In the genomic region with DNA sequence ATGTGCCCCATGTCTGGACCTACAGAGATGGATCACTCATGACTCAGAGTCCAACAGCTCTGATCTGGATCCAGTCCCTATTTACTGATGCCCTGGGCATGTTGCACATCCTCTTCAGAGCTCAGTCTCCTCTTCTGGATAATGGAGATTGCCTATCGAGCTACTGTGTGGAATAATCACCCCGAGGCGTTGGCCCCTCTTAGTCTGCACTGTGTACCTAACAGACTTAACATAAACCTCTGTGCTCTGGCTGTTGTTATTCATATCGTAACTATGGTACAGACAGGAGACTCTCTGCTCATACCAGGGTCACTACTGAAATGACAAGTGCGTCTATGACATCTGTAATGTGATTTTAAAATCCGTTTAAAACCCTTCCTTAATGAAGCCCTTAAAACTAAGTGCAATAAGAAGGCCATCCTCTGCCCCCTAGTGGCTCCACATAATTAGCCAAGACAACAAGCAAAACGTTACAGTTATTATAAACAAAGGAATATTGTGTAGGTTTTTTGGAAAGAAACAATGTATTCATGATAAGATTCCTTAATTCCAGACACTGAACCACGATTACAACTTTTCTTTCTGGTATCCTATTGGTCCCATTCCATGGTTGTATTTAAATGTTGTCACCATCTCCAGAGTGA, we compare ENCODE assay signal across 8 mouse cellular contexts. TPM values are rescaled to one million over a fixed set of nuclear protein-coding genes. Genes with fewer than 3 reads are reported as not detected.
A peak's percentile ranks its signal among the peaks of the same experiment; 100 is the strongest.
DNase-seq lines count a peak whose midpoint lies in the region; ATAC-seq and TF ChIP-seq lines count a peak whose summit lies in the region.

No protein-coding gene starts in this region.

- no peak overlapping the region for H3K4me2 ChIP-seq in forebrain, postnatal 0 days (ENCODE audit: low read depth)
- 0 out of 2 replicates have a peak overlapping the region, but pooled peaks have one; percentile 16 for H3K4me2 ChIP-seq in neural tube, embryonic 12.5 days (replicated peaks)

- H3K27ac ChIP-seq in cerebellum, adult 2 months (ENCODE audit: insufficient read depth, low read length): no peak overlapping the region
- no peak overlapping the region for H3K27ac ChIP-seq in forebrain, postnatal 0 days (ENCODE audit: low read depth, low read length)
- no peak overlapping the region for H3K27ac ChIP-seq in left cerebral cortex, adult 2 months
- no peak overlapping the region for H3K27ac ChIP-seq in neural tube, embryonic 12.5 days
- no peak overlapping the region for H3K27ac ChIP-seq in heart, embryonic 10.5 days

- H3K4me1 ChIP-seq in cerebellum, adult 2 months (ENCODE audit: control insufficient read depth, insufficient read depth, low read length): no peaks in the 10 kb centered on the region; the same call in 1 of the 2 replicates
- no peaks in the 10 kb centered on the region; the same call in 1 of the 2 replicates for H3K4me1 ChIP-seq in forebrain, postnatal 0 days (ENCODE audit: insufficient read depth)
- peaks cover 4% of the 10 kb centered on the region; the same call in 1 of the 2 replicates for H3K4me1 ChIP-seq in neural tube, embryonic 12.5 days
- no peaks in the 10 kb centered on the region for H3K4me1 ChIP-seq in heart, embryonic 10.5 days

- intact Hi-C loops in left cerebral cortex, adult 2 months (cut with DNase I): loop anchor here (1.0 to 5.0 kb wide), 4 partner anchors 84 to 196 kb away; no protein-coding TSS in a partner anchor

- TF ChIP-seq POLR2A in cerebellum, adult 2 months (IDR thresholded peaks at IDR 0.05; ENCODE audit: borderline replicate concordance, insufficient read depth, low read length): no peak

- no peaks in the 10 kb centered on the region for H3K36me3 ChIP-seq in forebrain, postnatal 0 days (ENCODE audit: insufficient read depth)
- no peaks in the 10 kb centered on the region for H3K36me3 ChIP-seq in neural tube, embryonic 12.5 days
- H3K36me3 ChIP-seq in heart, embryonic 10.5 days: no peaks in the 10 kb centered on the region

- ATAC-seq in forebrain, postnatal 0 days: peak; percentile 54
- no peak for ATAC-seq in neural tube, embryonic 12.5 days (ENCODE audit: low FRiP score, low read depth)

- WGBS in cerebellum, adult 2 months: 23% methylated on average over 8 of the region's 8 CpGs
- WGBS in forebrain, postnatal 0 days: 21% methylated on average over 8 of the region's 8 CpGs
- WGBS in neural tube, embryonic 12.5 days: 35% methylated on average over 8 of the region's 8 CpGs
- WGBS in heart, embryonic 10.5 days: 39% methylated on average over 8 of the region's 8 CpGs

- H3K9me3 ChIP-seq in forebrain, postnatal 0 days (ENCODE audit: low read length): no peaks in the 10 kb centered on the region
- H3K9me3 ChIP-seq in neural tube, embryonic 12.5 days: no peaks in the 10 kb centered on the region
- no peaks in the 10 kb centered on the region for H3K9me3 ChIP-seq in heart, embryonic 10.5 days

- H3K9ac ChIP-seq in forebrain, postnatal 0 days: no peak overlapping the region
- no peak overlapping the region for H3K9ac ChIP-seq in neural tube, embryonic 12.5 days

- H3K27me3 ChIP-seq in cerebellum, adult 2 months (ENCODE audit: control insufficient read depth, insufficient read depth, low read length): no peaks in the 10 kb centered on the region
- H3K27me3 ChIP-seq in forebrain, postnatal 0 days (ENCODE audit: insufficient read depth, low read length): no peaks in the 10 kb centered on the region
- no peaks in the 10 kb centered on the region for H3K27me3 ChIP-seq in neural tube, embryonic 12.5 days (replicated peaks)
- H3K27me3 ChIP-seq in heart, embryonic 10.5 days (ENCODE audit: insufficient read depth, poor library complexity, severe bottlenecking): no peaks in the 10 kb centered on the region

- TF ChIP-seq CTCF in cerebellum, adult 2 months (IDR thresholded peaks at IDR 0.05; ENCODE audit: borderline replicate concordance, insufficient read depth, low read depth, low read length): 0 out of 2 replicates have a peak, but pooled peaks have one; percentile 5
- TF ChIP-seq CTCF in forebrain, postnatal 0 days (IDR thresholded peaks at IDR 0.05; ENCODE audit: low read depth): peak; percentile 86
- peak; percentile 73 for TF ChIP-seq CTCF in left cerebral cortex, adult 2 months (IDR thresholded peaks at IDR 0.05)

- peak; percentile 41 for DNase-seq in left cerebral cortex, adult 11 months (ENCODE audit: low spot score)
- no peak for DNase-seq in left cerebral cortex, adult 8-10 months (ENCODE audit: low spot score in 2 of 2)
- DNase-seq in MN1 (ENCODE audit: low spot score): peak; percentile 51
- DNase-seq in cerebellum, adult 2 months: peak; percentile 31 to 44
- peak; percentile 84 for DNase-seq in forebrain, postnatal 0 days
- DNase-seq in left cerebral cortex, adult 2 months (ENCODE audit: extremely low spot score in 1 of 2, low spot score in 2 of 2): peak; percentile 47 to 50
- DNase-seq in heart, embryonic 10.5 days (ENCODE audit: low spot score): no peak

- H3K4me3 ChIP-seq in cerebellum, adult 2 months (replicated peaks; ENCODE audit: insufficient read depth, low read depth, low read length): no peak overlapping the region
- no peak overlapping the region for H3K4me3 ChIP-seq in forebrain, postnatal 0 days (ENCODE audit: low read depth, low read length)
- H3K4me3 ChIP-seq in left cerebral cortex, adult 2 months: 0 out of 2 replicates have a peak overlapping the region, but pooled peaks have one; percentile 14
- H3K4me3 ChIP-seq in neural tube, embryonic 12.5 days: no peak overlapping the region
- no peak overlapping the region for H3K4me3 ChIP-seq in heart, embryonic 10.5 days

RNA-seq across cellular contexts. Expression of a gene that starts 22.5 kb away (rescaled TPM):
- total RNA-seq in left cerebral cortex, adult 8-10 months (2022): 10 to 100 TPM; 30.5 to 33.6 (median 31.4) TPM
- 29.1 and 29.8 TPM in 2 replicates for polyA plus RNA-seq in cerebellum, adult 2 months (2012; rRNA removed)
- 81.2 and 93.4 TPM in 2 replicates for total RNA-seq in forebrain, postnatal 0 days (2014; rRNA removed)
- 76.7 and 113 TPM in 2 replicates for polyA plus RNA-seq in forebrain, postnatal 0 days (2015; fragmentation: Nextera tagmentation; extraction: Ambion mirVana)
- 10 to 100 TPM; 29.0 to 31.5 TPM for total RNA-seq in left cerebral cortex, adult 2 months (2021)
- polyA plus RNA-seq in neural tube, embryonic 12.5 days (2016; fragmentation: Nextera tagmentation; extraction: Ambion mirVana): 138 TPM in 2 replicates
- polyA plus RNA-seq in heart, embryonic 10.5 days (2016; fragmentation: Nextera tagmentation; extraction: Ambion mirVana): 105 and 108 TPM in 2 replicates

Comparison
In these comparisons a context has a peak if more than half of its experiments do, and no peak if none do; other contexts are left out.
1. DNase-seq: peak in left cerebral cortex, adult 11 months (single experiment), MN1 (single experiment), cerebellum, adult 2 months (2 of 2), forebrain, postnatal 0 days (single experiment) and left cerebral cortex, adult 2 months (2 of 2); none in left cerebral cortex, adult 8-10 months (0 of 2) and heart, embryonic 10.5 days (single experiment).
2. CTCF ChIP-seq: peak in every context shown above with its lines; median percentile 86 in forebrain, postnatal 0 days; 73 in left cerebral cortex, adult 2 months; 5 in cerebellum, adult 2 months.